Mouse (Mus musculus) left cerebral cortex, adult 18-20 months (tissue): ENCODE results near the gene Mbnl1. TPM values are rescaled to one million over a fixed set of nuclear protein-coding genes. Genes with fewer than 3 reads are reported as not detected.

Experiments used
- DNase-seq, 2 experiments: peaks; one replicate each; pipeline ENCODE4 v3.0.0; 2021 to 2022; ENCODE audit warnings: low spot score in 2 of 2, mixed read lengths in 1 of 2
- total RNA-seq, 2 experiments: library from RNA; stranded (reverse); gene quantifications; 2 replicates each; pipeline ENCODE4 v1.2.3; 2021

Gene Mbnl1
- total RNA-seq, 2 experiments from 2014 or later, result 141 to 157 TPM

DNA sequence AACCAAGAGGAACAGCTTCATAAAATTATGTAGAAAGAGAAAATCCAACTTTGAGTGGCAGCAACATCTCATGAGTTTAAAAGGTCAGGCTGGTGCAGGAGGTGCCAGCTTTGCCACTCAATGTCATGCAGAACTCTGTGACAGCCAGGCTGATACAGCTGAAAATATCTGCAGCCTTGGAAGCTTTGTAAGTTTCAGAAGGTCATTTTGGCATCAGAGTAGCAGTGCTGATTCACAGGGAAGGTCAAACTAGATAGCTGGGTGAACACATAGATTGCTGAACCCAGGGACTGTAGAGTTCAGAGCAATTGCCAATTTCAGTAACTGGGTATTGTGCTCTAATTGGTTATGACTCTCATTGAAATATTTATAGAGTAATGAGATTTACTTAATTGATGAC, 42.8 kb downstream of the Mbnl1 start:
- DNase-seq, result no peak

DNA sequence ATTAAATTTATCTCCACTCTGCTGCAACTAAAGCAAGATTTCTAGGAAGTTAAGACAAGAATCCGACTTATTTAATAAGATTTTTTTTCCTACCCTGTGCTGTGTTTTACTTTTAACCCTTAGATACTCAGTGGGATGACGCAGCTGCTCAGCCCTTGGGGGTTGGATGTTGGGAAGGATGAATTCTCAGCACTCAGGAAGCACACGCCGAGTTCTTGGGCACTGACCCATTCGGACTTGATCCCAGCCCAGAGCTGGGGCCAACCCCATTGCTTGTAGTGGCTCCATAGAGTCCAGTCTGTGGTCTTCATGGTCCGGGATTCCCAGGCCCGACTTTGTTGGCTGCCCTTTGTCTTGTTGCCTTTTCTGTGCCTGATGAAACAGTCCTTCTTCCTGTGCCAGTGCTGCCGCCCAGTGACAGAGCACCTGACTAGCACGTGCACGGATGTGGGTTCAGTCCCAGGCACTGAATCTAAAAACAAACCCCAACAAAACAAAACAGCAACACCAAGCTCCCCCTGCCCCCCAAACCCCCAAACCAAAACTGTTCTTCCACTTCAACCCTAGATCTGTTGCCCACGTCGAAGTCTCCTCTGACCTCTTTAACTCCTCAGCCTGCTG, 43.5 kb downstream of the Mbnl1 start:
- DNase-seq, result no peak

DNA sequence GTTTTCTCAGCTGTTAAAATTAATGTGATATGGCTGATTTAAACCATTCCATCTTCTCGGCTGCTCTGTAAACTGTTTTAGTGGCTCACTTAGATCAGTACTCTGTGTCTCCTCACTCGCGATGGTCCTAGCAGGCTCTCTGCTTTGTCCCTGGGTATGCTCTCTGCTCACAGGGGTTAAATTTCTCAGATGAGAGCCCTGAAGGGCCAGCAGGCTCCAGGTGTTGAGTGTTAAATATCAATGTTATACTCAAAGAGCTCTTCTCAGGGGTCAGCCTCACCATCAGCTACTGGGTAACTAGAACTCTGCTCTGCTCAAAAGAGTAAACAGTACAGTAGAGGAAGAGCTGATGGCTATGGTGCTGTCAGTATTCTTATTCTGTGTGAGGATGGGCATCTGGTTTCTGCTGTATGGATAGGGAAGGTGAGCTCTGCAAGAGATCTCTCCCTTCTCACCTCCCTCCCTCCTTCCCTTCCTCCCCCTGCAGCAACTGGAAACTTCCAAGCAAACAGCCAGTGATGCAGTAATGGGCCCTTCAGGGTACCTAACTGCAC, 44.7 kb downstream of the Mbnl1 start:
- DNase-seq, result no peak

DNA sequence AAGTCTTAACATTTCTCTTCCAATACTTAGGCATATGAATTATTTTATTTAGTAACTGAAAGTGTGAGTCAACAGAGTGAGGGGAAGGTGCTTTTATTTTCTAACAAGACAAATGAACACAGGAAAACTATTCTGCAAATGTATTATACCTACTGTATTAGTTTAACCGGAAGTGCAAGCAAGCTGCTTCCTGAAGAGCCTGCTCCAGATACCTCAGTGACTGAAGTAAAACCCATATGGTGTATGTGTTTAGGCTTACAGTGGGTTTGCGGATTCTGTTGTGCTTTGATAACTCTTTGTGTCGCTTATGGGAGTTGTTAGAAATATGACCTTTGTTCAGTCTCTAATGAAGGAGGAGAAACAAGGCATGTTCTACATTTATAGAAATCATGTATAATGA, 46.7 kb downstream of the Mbnl1 start:
- no peak for DNase-seq

DNA sequence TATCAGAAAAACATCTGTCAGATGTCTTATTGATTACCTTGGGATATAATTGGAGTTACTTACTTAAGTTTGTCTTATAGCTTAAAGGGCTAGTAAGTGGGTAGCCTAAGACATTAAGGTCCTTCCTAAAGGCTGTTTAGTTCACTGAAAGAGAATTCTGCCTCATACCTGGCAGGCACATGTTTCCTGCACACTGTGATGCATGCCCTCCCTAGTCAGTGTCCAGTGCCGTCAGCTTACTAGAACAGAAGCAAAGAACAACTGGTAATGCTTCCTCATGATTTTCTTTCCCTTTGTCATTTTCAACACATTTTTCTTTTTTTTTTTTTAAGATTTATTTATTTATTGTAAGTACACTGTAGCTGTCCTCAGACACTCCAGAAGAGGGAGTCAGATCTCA, 51.5 kb downstream of the Mbnl1 start:
- DNase-seq, result no peak

DNA sequence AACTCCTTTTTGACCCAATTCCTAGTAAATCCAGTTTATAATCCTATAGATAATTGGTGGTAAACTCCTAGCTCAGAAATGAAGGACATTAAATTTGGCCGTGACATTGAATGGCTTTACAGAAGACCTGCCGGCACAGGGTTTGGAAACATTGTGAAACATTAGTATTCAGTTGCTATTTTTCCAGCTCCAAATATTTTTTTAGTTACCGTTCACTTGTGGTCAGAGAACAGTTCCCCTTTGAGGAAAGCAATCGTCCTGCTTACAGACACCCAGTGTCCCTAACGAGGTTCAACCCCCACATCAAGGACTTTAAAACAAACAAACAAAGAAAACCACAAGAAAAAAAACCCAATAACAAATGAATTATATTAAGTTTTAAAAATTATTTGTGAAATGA, 58.7 kb downstream of the Mbnl1 start:
- DNase-seq, result no peak

DNA sequence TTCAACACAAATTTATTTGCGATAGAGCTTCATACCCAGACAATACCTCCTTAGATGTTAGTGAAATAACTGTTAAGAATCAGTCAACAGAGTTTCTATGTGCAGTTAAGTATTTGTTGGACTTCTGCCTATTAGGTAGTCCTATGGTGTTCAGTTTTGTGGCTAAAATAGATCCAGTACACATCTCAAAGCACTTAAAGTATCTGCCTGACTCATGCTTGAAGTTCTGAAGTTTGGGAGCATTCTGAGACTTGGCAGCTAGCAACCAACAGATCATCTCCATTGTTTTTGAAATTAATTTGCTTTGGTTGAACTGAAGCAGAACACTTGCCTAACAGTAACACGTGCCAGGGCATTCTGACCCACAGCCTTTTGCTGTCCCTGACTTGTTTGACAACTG, 59.2 kb downstream of the Mbnl1 start:
- no peak for DNase-seq

DNA sequence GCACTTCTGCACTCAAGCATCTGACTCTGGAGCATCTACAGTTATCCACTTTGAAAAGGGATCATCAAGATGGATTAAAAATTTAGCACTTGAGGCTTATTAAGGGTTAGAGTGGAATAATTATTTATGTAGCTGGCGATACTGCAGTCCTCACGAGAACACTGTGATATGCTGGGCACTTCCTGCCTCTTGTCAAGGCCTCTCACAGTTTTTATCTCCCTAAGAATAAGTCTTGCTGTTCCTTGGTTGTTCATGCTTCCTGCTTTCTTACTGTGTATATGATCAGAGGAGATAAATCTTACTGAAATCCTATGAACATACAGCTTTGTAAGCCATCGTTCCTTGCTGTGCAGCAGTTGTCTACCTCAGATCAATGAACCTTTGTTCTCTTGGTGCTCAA, 62.6 kb downstream of the Mbnl1 start:
- no peak for DNase-seq

DNA sequence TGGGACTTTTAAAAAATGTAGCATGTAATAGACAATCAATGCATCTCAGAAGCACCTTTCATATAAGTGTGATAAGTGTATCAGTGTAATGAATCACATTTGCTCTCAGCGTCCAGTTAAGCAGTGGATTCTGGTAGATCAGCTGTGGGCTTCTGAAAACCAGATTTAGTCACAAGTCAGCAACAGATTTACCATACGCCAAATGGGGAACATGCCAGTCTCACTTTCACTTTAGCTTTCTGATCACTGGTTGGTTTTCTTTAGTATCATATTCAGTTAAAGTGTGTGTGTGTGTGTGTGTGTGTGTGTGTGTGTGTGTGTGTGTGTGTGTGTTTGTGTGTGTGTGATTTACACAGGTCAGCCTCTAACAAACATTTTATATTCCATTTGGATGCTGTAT, 64.4 kb downstream of the Mbnl1 start:
- DNase-seq, result no peak

DNA sequence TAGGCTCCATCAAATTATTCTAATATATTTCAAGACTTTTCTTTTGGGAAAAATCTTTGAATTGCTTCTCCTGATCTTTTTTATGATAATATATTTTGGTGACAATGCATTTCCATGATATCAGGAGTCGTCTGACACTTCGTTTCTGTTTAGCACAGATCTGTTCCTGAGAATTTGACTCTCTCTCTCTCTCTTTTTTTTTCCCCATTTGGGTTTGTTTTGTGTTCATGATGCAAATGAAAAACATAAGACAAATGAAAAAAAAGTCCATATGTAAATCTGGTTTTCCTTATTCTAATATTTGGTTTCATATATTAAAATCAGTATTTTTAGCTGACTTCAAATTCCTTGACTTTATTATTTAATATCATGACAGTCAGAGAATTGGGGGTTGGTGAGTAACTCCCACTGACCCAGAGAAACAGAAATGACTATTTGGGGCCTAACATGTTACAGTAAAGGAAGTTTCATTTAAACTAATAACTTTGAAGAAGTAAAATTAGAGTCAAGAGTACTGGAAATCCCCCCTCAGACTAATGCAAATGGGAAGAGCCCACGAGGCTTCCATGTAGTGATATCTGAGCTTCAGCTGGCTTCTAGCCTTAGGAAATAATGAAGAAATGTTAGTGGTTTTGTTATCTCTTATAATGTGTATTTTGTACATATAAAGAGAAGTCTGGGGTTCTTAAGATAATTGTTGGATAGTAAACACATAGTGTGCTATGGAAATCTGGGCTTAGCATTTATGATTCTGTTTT, 65.8 kb downstream of the Mbnl1 start:
- DNase-seq, result no peak

DNA sequence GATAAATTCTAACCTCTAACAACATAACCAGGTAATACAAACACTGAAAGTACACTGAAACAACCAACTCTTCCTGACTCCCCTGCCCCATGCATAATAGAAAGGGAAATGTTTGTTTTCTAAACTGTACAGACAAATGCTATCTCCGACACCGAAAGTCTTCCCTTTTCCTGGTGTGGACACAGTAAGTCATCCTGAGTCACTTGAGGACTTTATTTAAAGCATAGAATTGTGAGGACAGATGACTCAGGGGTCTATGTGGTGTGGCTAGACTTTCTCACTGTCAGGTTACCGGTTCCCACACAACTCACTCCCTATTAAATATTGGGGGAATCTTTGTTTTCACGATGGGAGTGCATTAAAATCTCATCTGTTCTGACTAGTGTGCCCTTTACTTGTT, 68.5 kb downstream of the Mbnl1 start:
- no peak for DNase-seq

DNA sequence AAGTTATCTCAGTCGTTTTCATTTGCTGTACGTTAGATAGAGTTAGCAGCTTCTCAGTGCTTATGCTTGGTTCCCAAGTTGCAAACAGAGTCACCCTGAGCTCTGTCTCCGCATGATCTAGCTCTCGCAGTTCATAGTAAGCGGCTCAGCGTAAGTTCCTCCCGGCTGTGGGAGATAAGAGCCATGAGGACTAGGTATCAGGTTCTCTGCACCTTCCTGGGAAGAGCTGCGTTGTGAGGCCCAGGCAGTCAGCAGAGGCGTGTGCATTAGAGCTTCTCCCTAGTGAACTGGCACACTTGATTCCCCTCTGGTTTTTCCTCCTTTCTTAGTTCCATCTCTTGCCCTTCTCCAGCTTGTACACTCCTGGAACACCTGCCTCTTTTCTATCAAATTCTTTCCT, 73.6 kb downstream of the Mbnl1 start:
- DNase-seq, result no peak

DNA sequence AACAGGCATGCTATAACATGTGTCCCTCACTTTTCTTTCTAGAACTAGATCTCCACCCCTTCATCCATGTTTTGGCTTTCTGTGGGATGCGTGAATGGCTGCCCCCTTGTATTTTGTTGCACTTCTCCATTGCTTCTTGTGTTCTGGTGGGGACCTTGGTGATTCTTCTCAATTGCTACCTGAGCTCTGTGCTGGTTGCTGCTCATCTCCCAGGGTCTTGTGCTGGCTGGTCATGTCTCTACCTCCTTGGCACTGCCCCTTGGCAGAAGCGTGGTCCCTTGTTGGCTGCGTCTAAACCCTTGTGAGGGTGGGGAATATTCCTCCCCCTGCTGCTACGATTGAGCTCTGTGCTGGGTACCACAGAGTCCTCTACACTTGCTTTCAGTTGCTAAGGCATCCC, 74.3 kb downstream of the Mbnl1 start:
- no peak for DNase-seq

DNA sequence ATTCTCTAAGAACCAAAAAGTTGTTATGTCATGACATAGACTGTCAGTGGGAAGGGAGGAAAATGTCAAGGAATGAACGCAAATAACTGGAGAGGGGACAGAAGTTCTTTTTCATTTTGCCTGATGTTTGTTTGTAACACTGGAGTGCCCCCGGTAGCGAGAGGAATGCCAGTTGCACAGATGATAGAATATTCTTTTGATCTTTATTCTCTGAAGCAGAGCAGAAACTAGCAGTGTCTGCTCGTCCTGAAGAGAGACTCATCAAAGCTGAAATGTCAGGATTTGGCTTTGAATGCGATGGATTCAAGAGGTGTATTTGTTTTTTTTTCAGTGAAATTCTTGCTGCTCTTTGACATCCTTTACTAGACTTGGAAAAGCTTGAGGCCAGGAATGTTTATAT, 77.9 kb downstream of the Mbnl1 start:
- no peak for DNase-seq

DNA sequence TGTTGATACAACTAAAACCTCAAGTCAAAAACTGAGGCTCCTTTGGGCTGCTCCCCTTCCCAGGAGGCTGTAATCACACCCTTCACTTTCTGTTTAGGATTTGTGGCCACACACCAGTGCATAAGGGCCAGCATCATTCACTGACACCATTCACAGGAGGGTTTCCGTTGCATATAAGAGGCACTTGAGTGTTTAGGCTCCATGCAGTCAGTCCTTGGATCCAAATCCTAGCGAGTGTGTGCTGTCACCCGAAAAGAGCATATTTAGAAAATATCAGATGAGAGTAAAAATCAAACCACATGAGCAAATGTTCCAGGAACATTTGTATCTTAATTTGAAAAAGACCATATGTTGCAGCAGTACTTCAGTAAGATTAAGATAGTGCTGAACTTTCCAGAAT, 79.0 kb downstream of the Mbnl1 start:
- no peak for DNase-seq

DNA sequence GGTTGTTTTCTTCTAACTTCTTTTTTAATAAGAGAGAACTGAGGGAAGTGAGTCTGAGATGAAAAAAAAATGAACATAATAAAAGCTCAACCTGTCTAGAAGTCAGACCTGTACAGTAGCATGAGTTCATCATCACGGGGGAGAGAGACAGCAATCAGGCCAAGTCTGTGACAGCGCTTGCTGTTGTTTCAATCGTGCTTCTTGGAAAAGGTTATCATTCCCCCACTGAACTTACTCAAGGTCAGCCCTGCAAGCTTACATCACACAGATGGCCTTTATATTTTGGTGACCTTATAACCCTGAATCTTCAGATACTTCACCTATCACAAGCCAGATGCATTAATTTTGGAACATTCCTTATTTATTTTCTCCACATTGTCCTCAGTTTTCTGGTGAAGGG, 80.4 kb downstream of the Mbnl1 start:
- no peak for DNase-seq

DNA sequence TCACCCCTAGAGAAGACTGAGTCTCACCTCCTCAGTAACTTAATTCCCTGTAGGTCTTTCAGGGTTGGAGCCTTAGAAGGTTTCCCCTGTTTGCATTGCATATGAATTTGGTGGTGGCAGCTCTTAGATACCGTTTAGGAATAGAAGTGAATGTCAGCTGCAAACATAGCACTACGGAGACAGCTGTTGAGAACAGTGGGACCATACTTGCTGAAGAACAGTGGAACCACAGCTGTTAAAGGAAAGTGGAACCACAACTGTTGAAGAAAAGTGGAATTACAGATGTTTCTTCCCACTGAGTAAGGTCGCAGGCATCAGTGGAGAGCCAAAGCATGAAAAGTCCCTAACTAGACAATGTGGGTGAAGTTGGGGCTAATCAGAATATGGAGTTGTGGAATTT, 84.0 kb downstream of the Mbnl1 start:
- no peak for DNase-seq

DNA sequence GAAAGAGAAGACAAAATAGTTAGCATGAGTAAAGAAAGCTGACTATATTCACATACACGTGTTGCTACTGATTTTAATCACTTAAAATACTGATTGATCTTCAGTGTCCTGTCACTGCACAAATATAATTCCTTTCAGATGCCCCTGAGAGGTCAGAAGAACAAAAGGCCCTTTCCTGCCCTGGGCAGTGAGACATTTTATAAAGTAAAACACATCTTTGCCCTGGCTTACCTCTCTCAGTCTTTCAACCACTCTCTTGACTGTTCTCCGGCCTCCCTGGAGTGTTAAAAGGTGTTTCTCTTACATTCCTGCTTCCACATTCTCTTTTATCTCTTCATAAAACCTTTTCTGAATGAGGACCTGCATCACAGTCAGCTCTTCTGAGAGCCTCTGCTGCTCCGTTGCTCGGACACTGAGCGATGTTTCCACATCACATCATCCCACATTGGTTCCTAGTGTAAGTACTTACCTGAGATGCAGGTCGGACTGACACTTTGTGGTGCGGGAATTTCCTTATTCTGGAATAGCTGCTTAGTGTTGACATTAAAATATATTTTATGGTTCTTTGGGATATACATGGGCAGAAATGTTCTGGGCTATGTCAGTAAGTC, 85.7 kb downstream of the Mbnl1 start:
- no peak for DNase-seq

DNA sequence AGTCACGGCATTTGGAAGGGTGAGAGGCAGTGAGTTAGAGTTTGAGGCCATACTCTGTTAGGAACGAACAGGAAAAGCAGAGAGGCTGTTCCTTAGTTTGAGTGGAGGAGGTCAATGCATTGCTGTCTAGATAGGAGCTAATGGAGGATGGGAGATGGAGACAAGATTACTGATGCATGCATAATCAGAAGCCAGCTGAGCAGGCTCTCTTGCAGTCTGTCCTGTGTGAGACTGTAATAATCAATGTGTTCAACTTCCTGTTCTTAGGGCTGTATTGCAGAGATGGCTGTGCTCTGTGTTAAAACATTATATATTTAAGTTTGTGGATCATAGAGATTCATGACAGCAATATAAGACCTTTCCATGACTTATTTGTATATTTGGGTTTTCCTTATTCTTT, 87.1 kb downstream of the Mbnl1 start:
- DNase-seq, result no peak

DNA sequence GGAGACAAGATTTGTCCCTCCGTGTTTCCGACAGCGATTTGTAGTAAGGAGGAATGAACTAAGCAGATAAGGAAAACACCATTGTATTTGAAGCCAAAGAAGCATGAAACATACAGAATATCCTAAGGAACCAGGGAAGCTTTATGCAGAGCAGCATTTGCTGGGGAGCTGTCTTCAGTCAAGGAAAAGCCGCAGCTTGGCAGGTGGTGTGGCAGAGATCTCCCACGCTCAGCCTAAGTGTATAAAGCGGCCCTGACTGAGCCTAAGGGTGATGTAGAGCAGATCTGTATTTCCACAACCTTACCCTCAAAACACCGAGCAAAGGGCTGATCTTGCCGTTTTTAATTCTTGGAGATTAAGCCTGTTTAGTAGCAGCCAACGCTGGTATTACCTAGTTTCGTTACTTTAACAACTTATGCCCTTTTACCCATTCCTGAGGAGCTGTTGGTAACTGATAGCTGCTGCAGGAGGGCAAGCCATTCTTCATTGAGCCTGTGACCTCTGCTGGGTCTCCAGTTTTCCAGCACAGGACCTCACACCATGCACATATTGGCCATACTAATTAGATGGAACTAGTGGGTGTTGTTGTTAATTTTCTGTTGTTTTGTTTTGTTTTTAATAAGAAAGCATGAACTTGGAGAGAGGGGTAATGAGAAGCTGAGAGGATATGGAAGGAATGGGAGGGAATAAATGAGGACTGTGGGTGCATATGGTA, 91.1 kb downstream of the Mbnl1 start:
- peak in 1 of 2 experiments; percentile 54 for DNase-seq

DNA sequence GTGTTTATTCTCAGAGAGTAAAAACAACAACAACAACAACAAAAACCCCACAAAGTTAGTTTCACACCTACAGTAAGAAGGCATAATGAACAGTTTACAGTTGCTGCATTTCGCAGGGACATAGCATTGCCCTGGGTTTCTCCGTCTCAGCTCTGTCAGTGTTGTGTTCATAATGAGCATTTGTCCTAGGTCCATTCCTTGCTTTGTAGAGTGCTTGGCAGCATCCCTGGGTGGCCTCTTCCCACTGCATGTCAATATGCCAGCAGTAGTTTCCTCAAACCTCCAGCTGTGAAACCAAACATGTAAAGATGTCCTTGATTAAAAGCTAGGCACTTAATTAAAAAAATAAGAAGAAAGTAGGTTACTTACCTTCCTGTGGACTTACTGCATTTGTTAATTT, 91.6 kb downstream of the Mbnl1 start:
- no peak for DNase-seq

DNA sequence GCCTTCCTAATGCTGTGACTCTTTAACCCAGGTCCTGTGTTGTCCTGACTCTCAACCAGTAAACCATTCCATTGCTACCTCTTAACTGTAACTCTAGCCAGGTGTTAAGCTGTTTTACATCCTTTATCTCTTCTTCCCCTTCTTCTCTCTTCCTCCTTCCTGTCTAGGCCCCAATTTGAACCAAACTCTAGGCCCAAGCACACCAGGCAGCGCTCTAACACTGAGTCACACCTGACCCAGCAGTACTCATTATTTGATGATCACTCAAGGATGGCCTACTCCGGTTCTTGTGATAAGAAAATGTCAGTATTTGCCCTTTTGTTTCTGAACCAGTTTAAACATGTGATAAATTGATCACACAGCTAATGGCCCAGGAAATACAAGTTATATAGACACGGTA, 92.6 kb downstream of the Mbnl1 start:
- DNase-seq, result no peak
